Mouse (Mus musculus) small intestine, adult 2 months (tissue): ENCODE results near the gene Slc35a3.

Source experiments
- CTCF ChIP-seq: fragments of 200-500 bp; IDR thresholded peaks from 2 replicates; pipeline ENCODE4 v1.5.1; 2012; ENCODE audit warnings: low read depth, mild to moderate bottlenecking, control low read depth, inconsistent platforms, low read length, moderate library complexity, mixed read lengths; ENCODE audit not compliant: insufficient replicate concordance, insufficient read length; ENCODE audit errors: extremely low read depth
- POLR2A ChIP-seq: fragments of 200-500 bp; IDR thresholded peaks from 2 replicates; pipeline ENCODE4 v1.6.1; 2012; ENCODE audit warnings: low read depth, mild to moderate bottlenecking, control low read depth, inconsistent platforms, low read length, moderate library complexity

- TF ChIP-seq POLR2A, result no peak
- TF ChIP-seq CTCF, result no peak
These were observed 76.8 kb downstream of the Slc35a3 start for GRCm38 (mm10) chr3:116635799-116636198.
